Mouse (Mus musculus): ENCODE results near the gene Apobec3.

Gene Apobec3

GRCm38 (mm10) chr15:79951730-79952503 is 60.5 kb downstream of the Apobec3 start:
- DNase-seq = no peak

DNA sequence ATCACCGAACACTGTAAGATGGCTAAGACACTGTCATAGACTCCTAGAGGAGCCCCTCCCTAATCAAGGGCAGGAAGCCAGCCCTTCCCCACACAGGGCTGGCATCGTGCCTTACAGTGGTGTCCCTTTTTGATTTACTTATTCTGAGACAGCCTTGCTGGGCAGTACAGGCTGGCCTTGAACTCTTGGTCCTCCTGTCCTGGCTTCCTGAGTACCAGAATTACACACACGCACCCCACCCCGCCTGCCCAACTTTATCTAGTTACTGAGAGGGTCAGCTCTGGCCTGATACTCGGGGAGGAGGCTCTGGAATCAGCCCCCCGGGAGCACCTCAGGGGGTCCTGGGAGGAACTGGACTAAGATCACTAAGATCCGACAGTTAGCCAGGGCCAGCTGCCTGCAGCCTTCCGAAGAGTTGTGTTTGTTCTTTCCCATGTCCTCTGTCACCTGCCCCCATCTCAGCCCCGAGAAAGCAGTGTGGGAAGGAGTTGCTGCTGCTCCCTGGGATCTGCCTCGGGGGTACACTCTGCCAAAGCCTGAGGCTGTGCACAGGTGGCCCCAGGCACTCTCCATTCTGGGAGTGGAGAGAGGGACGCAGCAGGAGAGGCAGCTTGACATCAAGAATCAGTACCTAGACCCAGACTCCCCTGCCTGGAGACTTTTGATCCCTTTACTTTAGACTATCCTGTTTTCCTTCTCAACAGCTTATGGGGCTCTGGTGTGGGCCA is 61.2 kb downstream of the Apobec3 start:
- DNase-seq = no peak

GRCm38 (mm10) chr15:79953470-79953869 is 62.0 kb downstream of the Apobec3 start:
- no peak for DNase-seq

GRCm38 (mm10) chr15:79956559-79956958 is 65.1 kb downstream of the Apobec3 start:
- DNase-seq = no peak

- DNase-seq = no peak
These were observed 67.0 kb downstream of the Apobec3 start for GRCm38 (mm10) chr15:79958418-79958817.

DNA sequence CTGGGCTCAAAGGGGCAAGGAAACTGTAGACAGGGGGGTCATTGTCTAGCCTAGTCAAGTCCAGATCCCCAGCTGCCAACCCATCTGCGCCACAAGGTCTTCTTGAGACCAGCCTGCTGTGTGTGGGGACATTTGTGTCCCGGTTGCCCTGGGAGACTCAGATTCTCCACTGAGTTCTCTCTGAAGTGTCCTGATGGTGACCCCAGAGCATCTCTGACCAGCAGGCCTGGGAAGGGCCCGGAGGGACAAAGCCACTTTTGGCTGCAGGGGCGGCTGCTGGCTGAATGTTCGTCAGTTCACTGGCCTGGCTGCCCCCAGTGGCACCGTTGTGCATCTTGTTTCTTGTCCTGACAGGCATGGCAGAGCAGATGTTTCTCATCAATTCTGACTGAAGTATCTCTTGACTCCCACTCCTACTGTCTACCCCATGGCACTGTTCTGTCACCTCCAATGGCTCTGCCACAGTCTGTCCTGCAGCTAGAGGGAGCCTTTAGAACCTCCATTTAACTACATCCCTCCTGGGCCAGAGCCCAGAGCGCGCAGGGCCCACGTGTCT is 70.0 kb downstream of the Apobec3 start:
- no peak for DNase-seq

DNA sequence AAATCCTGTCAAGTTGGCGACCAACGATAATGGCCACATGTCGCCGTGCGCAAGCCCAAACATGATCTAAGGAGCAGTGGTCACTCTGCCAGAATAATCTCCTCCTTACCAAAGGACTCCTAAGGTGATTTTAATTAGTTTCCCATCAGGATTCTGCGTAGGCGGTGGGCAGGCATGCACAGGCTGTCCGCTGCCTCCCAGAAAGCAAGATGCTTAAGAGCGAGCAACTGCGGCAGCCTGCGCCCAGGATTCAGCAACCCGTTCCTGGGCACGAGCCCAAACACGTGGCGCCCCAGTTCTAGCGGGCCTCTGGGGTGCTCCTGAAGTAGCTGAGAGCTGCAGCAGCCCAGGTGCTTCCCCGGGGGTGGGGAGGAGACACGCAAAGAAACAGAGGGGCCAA is 71.2 kb downstream of the Apobec3 start:
- DNase-seq = peak; percentile 71

GRCm38 (mm10) chr15:79964376-79964775 is 72.9 kb downstream of the Apobec3 start:
- DNase-seq = no peak
